Mouse (Mus musculus) c-Kit-positive CD71-negative TER-119-negative erythroid progenitor cells, embryonic 14.5 days (primary cell): ENCODE data around the gene Crim1.

ENCODE experiments used
- DNase-seq: peaks from one replicate; pipeline ENCODE4 v3.0.0-alpha.2; 2013; ENCODE audit warnings: low read depth

Gene Crim1

GRCm38 (mm10) chr17:78211881-78212280 is 11.8 kb downstream of the Crim1 start:
- DNase-seq = no peak

GRCm38 (mm10) chr17:78213128-78213527 is 13.1 kb downstream of the Crim1 start:
- DNase-seq = no peak

GRCm38 (mm10) chr17:78216526-78216925 is 16.5 kb downstream of the Crim1 start:
- no peak for DNase-seq

- no peak for DNase-seq
These were observed 17.4 kb downstream of the Crim1 start for GRCm38 (mm10) chr17:78217406-78217805.

- DNase-seq = no peak
These were observed 18.6 kb downstream of the Crim1 start for GRCm38 (mm10) chr17:78218506-78219232.

DNA sequence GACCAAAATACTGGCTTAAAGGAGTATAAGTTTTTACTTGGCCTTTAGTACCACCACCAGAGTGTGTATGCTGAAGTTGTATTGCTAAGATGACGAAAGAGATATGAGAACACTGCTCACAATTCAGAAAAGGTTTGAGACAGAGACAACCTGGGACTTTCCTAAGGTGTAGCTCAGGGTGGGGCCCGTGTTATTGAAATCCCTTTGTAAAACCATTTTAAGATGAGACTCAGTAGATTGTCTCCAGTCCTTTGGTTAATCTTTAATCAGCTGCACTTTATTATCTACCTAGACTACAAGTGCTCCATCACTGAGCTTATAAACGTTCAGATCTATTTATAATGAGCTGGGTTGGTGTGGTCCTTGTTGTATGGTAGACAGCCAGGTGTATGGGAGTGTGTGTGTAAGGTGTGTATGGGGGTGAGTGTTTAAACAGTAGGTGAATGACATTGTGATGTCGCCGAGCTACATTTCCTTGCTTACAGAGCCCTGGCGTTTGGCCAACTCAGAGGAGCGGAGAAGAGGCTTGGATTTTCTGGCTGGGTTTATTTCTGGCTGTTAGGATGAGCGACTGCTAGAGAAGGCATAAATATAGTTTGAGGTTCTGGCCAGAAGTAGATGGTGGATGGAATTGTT is 21.1 kb downstream of the Crim1 start:
- DNase-seq = no peak

GRCm38 (mm10) chr17:78221860-78222259 is 21.8 kb downstream of the Crim1 start:
- DNase-seq = no peak

DNA sequence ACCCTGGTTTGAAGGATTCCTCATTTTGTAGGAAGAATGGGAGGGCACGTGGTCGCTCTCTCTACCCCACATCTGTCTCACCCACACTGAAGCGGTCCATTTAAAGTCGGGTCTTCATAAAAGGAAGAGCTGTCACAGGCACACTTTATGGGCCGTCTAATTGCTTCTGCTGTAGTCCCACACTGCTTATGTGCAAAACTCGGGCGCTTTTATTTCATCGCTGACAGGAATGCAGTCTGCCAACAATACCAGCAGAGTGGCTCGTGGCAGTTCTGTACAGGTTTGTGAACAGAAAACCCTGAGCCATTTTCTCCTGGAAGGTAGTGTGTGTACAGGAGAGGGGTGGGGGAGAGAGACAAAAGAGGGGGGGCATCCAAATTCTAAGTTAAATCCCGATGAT is 23.9 kb downstream of the Crim1 start:
- DNase-seq = no peak

- DNase-seq = no peak
These were observed 25.5 kb downstream of the Crim1 start for GRCm38 (mm10) chr17:78225547-78225946.

- no peak for DNase-seq
These were observed 27.2 kb downstream of the Crim1 start for GRCm38 (mm10) chr17:78227211-78227610.

DNA sequence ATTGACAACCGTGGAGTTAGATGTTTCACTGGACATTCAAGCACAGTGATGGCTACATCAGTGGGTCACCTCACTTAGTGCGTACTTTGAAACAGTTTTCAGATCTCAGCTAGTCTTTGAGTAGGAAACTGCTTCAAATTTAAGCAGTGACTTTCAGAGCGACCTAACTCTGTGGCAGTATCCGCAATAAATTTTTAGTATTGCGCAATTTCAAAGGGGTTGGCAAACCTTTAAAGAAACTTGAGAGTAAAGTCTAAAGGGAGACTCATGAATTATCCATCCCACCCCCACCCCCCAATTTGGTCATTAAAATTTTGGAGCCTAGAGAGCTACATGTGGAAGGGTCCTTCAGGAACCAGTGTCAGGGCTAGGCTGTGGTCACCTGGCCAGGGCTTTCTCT is 31.5 kb downstream of the Crim1 start:
- no peak for DNase-seq

DNA sequence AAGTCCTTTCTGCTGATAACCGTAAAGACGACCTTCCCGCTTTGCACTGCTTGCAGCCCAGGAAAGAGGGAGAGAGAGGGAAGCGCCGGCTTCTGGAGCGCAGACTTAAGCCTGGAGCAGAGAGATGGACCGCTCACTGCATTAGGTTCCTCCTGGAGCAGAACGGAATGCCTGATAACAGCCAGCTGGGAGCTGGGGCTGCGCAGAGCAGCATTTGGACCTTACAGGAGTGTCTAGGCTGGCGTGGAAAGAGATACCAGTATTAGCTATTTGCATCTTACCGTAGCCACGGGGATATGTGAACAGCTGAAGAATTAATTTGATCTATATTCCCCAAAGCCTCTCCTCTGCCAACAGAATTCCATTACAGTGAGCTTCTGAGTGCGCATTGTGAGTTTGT is 32.7 kb downstream of the Crim1 start:
- DNase-seq = no peak

GRCm38 (mm10) chr17:78233873-78234272 is 33.8 kb downstream of the Crim1 start:
- no peak for DNase-seq

DNA sequence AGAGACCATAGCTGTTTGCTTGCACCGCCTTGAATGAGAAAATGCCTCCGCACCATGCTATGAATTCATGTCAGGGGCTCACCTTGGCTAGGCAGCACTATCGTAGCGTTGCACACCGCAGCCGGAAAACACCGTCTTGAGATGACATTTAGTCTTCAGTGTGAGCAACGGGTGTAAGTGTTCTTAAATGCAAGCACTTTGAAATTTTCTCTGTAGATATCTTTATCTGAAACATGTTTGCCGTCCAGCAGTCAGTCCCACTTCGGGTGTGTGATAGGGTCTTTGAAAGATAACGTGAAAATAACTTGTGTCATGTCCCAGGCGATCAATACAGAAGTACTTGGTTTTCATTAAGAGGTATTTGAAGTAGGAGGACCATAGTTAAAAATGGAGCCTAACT is 36.1 kb downstream of the Crim1 start:
- no peak for DNase-seq

- no peak for DNase-seq
These were observed 37.9 kb downstream of the Crim1 start for GRCm38 (mm10) chr17:78237954-78238353.

DNA sequence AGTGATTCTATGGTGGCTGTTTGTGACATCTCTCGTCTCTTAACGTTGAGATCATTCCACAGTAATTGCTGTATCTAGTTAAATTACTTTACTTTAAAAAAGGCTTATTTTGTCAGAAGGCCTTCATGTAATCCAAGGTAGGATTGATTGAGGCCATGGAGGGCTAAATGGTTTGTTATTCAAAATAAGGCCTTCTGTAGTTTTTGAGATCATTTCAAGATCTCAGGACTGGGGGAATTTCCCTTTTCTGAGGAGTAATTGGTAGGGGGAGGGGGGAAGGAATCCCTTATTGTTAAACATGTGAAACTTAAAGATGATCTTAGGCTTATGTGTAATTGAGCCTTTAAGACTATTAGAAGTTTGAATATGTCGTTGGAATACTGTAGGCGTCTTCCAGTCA is 40.1 kb downstream of the Crim1 start:
- no peak for DNase-seq

DNA sequence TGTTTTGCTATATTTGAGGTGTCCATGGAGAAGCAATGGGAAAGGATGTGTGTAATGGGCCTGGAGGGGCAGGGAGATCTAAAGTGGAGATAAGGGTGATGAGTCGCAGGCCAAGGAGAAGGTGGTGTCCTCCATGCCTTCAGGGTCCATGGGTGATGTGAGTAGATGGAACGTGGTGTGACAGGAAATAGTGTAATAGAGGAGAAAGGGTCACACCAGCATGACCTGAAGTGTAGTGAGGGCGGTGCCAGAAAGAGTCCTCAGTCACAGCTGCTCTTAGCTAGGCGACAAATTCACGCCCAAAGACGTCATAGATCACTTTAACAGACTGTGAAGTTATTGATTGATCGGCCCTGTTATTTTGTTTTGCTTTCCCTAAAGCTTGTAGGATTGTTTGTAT is 41.2 kb downstream of the Crim1 start:
- no peak for DNase-seq

DNA sequence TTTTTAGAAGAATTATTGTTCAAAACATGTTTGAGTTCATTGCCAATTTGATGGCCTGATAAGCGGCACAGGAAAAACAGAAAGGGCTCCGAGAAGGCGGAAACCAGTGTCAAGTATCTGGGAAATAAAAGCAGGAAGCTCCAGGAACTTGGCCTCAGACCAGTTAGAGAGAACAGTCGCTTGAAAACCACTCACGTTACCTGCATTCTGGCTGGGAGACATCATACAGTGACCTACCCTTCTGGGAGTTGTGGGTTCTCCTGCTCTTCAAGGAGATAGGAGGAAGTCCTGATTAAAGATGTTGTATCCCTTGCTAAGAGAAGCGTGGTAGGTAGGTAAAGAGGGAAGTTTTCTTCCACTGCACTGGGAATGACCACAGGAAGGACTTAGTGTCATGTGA is 44.7 kb downstream of the Crim1 start:
- DNase-seq = no peak

- no peak for DNase-seq
These were observed 45.4 kb downstream of the Crim1 start for GRCm38 (mm10) chr17:78245444-78245843.

GRCm38 (mm10) chr17:78246634-78247383 is 46.8 kb downstream of the Crim1 start:
- DNase-seq = no peak

- DNase-seq = no peak
These were observed 48.1 kb downstream of the Crim1 start for GRCm38 (mm10) chr17:78248197-78248596.

DNA sequence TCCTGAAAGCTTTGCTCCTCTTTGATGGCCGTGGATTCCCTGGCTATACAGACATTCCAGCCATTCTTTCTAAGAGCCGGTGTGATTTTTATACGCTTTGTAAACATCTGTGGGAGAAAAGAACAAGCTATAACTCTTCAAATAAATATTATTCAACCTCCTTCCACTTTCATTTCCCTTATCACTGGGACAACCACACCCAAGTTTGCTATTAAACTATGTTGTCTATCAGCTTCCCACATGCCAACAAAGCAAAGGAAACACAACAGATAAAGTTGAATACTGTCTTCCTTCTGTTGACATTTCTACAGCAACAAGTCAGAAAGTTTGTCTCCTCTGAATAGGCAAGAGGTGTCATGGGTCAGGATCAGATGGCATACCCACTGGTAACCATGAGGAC is 48.9 kb downstream of the Crim1 start:
- no peak for DNase-seq
